8 mouse cellular contexts compared by ENCODE assay signal in genomic region chr3:52101401-52101976, GRCm38 (mm10). TPM values are rescaled to one million over a fixed set of nuclear protein-coding genes. Genes with fewer than 3 reads are reported as not detected.
DNase-seq lines count a peak whose midpoint lies in the region; ATAC-seq and TF ChIP-seq lines count a peak whose summit lies in the region.

No protein-coding gene starts in this region.

- DNase-seq in layer of hippocampus, adult 2 months (ENCODE audit: low spot score in 2 of 2): no peak
- DNase-seq in layer of hippocampus, postnatal 10 days (ENCODE audit: low spot score in 2 of 2): no peak
- DNase-seq in embryonic facial prominence, embryonic 10.5 days (ENCODE audit: low spot score): no peak
- DNase-seq in spleen, postnatal 14 days (ENCODE audit: low spot score in 2 of 2): no peak
- no peak for DNase-seq in B cell, adult 2 months

- peak overlapping the region; percentile 70 for H3K9ac ChIP-seq in hindbrain, embryonic 16.5 days (ENCODE audit: low read depth, low read length)
- H3K9ac ChIP-seq in midbrain, embryonic 12.5 days (replicated peaks): peak overlapping the region; percentile 98

- peak; percentile 57 for ATAC-seq in hindbrain, embryonic 16.5 days
- peak; percentile 57; the same call in 1 of the 2 replicates for ATAC-seq in midbrain, embryonic 12.5 days (ENCODE audit: low FRiP score, low read depth)
- no peak for ATAC-seq in erythroid progenitor cell, adult 5-6 weeks (replicated peaks; ENCODE audit: low FRiP score, poor library complexity, severe bottlenecking)

- H3K27me3 ChIP-seq in embryonic facial prominence, embryonic 10.5 days (replicated peaks; ENCODE audit: low read depth, poor library complexity, severe bottlenecking): no peaks in the 10 kb centered on the region
- H3K27me3 ChIP-seq in hindbrain, embryonic 16.5 days (replicated peaks; ENCODE audit: control insufficient read depth, insufficient read depth, low read length): no peaks in the 10 kb centered on the region
- H3K27me3 ChIP-seq in midbrain, embryonic 12.5 days: no peaks in the 10 kb centered on the region

- 2% methylated on average over 14 of the region's 14 CpGs for WGBS in embryonic facial prominence, embryonic 10.5 days
- WGBS in hindbrain, embryonic 16.5 days: 2% methylated on average over 14 of the region's 14 CpGs
- under 1% methylated on average over 14 of the region's 14 CpGs for WGBS in midbrain, embryonic 12.5 days

- no peaks in the 10 kb centered on the region for H3K9me3 ChIP-seq in embryonic facial prominence, embryonic 10.5 days
- H3K9me3 ChIP-seq in hindbrain, embryonic 16.5 days (ENCODE audit: control insufficient read depth, low read length): no peaks in the 10 kb centered on the region
- no peaks in the 10 kb centered on the region for H3K9me3 ChIP-seq in midbrain, embryonic 12.5 days

- H3K4me2 ChIP-seq in hindbrain, embryonic 16.5 days (ENCODE audit: low read length): peak overlapping the region; percentile 85
- peak overlapping the region; percentile 84 for H3K4me2 ChIP-seq in midbrain, embryonic 12.5 days (replicated peaks)

- H3K27ac ChIP-seq in layer of hippocampus, adult 2 months: peak overlapping the region; percentile 89
- H3K27ac ChIP-seq in embryonic facial prominence, embryonic 10.5 days (replicated peaks): peak overlapping the region; percentile 97
- peak overlapping the region; percentile 97 for H3K27ac ChIP-seq in hindbrain, embryonic 16.5 days (ENCODE audit: low read depth, low read length)
- H3K27ac ChIP-seq in midbrain, embryonic 12.5 days (replicated peaks): peak overlapping the region; percentile 99

- no peak for TF ChIP-seq CTCF in layer of hippocampus, adult 2 months (conservative IDR thresholded peaks at IDR 0.05)

- H3K36me3 ChIP-seq in embryonic facial prominence, embryonic 10.5 days (replicated peaks): 0 out of 2 replicates have a peak, but pooled peaks cover 3% of the 10 kb centered on the region
- no peaks in the 10 kb centered on the region for H3K36me3 ChIP-seq in hindbrain, embryonic 16.5 days (ENCODE audit: control insufficient read depth, insufficient read depth, low read length)
- H3K36me3 ChIP-seq in midbrain, embryonic 12.5 days: 0 out of 2 replicates have a peak, but pooled peaks cover 2% of the 10 kb centered on the region

- peak overlapping the region; percentile 87 for H3K4me3 ChIP-seq in layer of hippocampus, adult 2 months
- peak overlapping the region; percentile 93 for H3K4me3 ChIP-seq in embryonic facial prominence, embryonic 10.5 days
- H3K4me3 ChIP-seq in hindbrain, embryonic 16.5 days (ENCODE audit: low read length): peak overlapping the region; percentile 75
- peak overlapping the region; percentile 89 for H3K4me3 ChIP-seq in midbrain, embryonic 12.5 days

- peaks cover 40% of the 10 kb centered on the region for H3K4me1 ChIP-seq in embryonic facial prominence, embryonic 10.5 days
- peaks cover 9% of the 10 kb centered on the region for H3K4me1 ChIP-seq in hindbrain, embryonic 16.5 days (ENCODE audit: control insufficient read depth, insufficient read depth, low read depth, low read length)
- H3K4me1 ChIP-seq in midbrain, embryonic 12.5 days: peaks cover 18% of the 10 kb centered on the region

RNA-seq across cellular contexts. Expression of gene Maml3, which starts 3.4 kb away (rescaled TPM):
- 1 to 10 TPM; 8.7 to 9.8 TPM for total RNA-seq in layer of hippocampus, adult 2 months (2021)
- total RNA-seq in layer of hippocampus, postnatal 10 days (2021): 1 to 10 TPM; 6.5 to 7.2 TPM
- polyA plus RNA-seq in embryonic facial prominence, embryonic 10.5 days (2016; fragmentation: Nextera tagmentation; extraction: Ambion mirVana): 5.5 and 6.0 TPM in 2 replicates
- 5.2 and 6.2 TPM in 2 replicates for polyA plus RNA-seq in hindbrain, embryonic 16.5 days (2015; fragmentation: Nextera tagmentation; extraction: Ambion mirVana)
- polyA plus RNA-seq in midbrain, embryonic 12.5 days (2016; fragmentation: Nextera tagmentation; extraction: Ambion mirVana): 8.2 and 9.3 TPM in 2 replicates
- total RNA-seq in erythroid progenitor cell, adult 5-6 weeks (2015; ENCODE audit: low replicate concordance): 0.84 and 2.2 TPM in 2 replicates
- total RNA-seq in erythroid progenitor cell, adult 5-6 weeks (2017; ENCODE audit: low replicate concordance): 0.15 and 1.0 TPM in 2 replicates
